15 mouse cellular contexts compared by ENCODE assay signal in genomic region chr9:57806066-57806481, GRCm38 (mm10). TPM values are rescaled to one million over a fixed set of nuclear protein-coding genes. Genes with fewer than 3 reads are reported as not detected.
A peak's percentile ranks its signal among the peaks of the same experiment; 100 is the strongest.
DNase-seq lines count a peak whose midpoint lies in the region; ATAC-seq and TF ChIP-seq lines count a peak whose summit lies in the region.
"Had no signal": no experiment of that assay in that cellular context is flagged by ENCODE, and none has a peak within 500 bp of the region (broad histone marks: within the 10 kb centered on the region; RNA-seq: fewer than 3 reads in every experiment).

No protein-coding gene starts in this region.

- H3K4me3 ChIP-seq in hindbrain, embryonic 10.5 days: no peak overlapping the region
- no peak overlapping the region for H3K4me3 ChIP-seq in hindbrain, postnatal 0 days (ENCODE audit: low read length)
- H3K4me3 ChIP-seq in ES-E14 (ENCODE audit: insufficient read depth in 1 of 2, low read depth in 1 of 2, low read length in 2 of 2, poor library complexity in 1 of 2, severe bottlenecking in 1 of 2): no peak overlapping the region
- no peak overlapping the region for H3K4me3 ChIP-seq in kidney, embryonic 14.5 days (ENCODE audit: low read length)
- no peak overlapping the region for H3K4me3 ChIP-seq in liver, embryonic 15.5 days (replicated peaks)
- H3K4me3 ChIP-seq: forebrain, embryonic 15.5 days; lung, embryonic 15.5 days; midbrain, embryonic 15.5 days; neural tube, embryonic 12.5 days had no signal

- WGBS in hindbrain, embryonic 10.5 days: 39% methylated on average over 1 of the region's 1 CpGs
- 50% methylated on average over 1 of the region's 1 CpGs for WGBS in hindbrain, postnatal 0 days
- 20% methylated on average over 1 of the region's 1 CpGs for WGBS in kidney, embryonic 14.5 days
- 28% methylated on average over 1 of the region's 1 CpGs for WGBS in liver, embryonic 15.5 days (ENCODE audit: insufficient replicate concordance)

- no peak for ATAC-seq in hindbrain, postnatal 0 days
- ATAC-seq in kidney, embryonic 14.5 days (ENCODE audit: low FRiP score, low TSS enrichment): no peak
- ATAC-seq in liver, embryonic 15.5 days (ENCODE audit: insufficient read depth): no peak; the same call in 1 of the 2 replicates
- no peak for ATAC-seq in inflammation-experienced regulatory T-cells, adult 6 months
- no peak for ATAC-seq in frontal cortex, adult (ENCODE audit: low TSS enrichment)
- ATAC-seq: forebrain, embryonic 15.5 days; midbrain, embryonic 15.5 days had no signal

- in situ Hi-C loops in ES-E14 (cut with MboI; ENCODE audit: low sequenced_read_pairs in 2 of 2, unreplicated experiment in 2 of 2): no loop called here

- peaks cover 49% of the 10 kb centered on the region for H3K36me3 ChIP-seq in hindbrain, embryonic 10.5 days
- H3K36me3 ChIP-seq in hindbrain, postnatal 0 days (ENCODE audit: insufficient read depth, low read length): no peaks in the 10 kb centered on the region
- peaks cover 14% of the 10 kb centered on the region; the same call in 1 of the 2 replicates for H3K36me3 ChIP-seq in ES-E14 (ENCODE audit: control insufficient read depth, insufficient read depth, low read length, poor library complexity, severe bottlenecking)
- no peaks in the 10 kb centered on the region for H3K36me3 ChIP-seq in kidney, embryonic 14.5 days (ENCODE audit: control insufficient read depth, insufficient read depth, low read length)
- peaks cover 19% of the 10 kb centered on the region; the same call in 1 of the 2 replicates for H3K36me3 ChIP-seq in liver, embryonic 15.5 days (replicated peaks)
- H3K36me3 ChIP-seq: forebrain, embryonic 15.5 days; lung, embryonic 15.5 days; midbrain, embryonic 15.5 days had no signal

- H3K27ac ChIP-seq in hindbrain, embryonic 10.5 days: peak overlapping the region; percentile 69
- H3K27ac ChIP-seq in hindbrain, postnatal 0 days: no peak overlapping the region
- H3K27ac ChIP-seq in ES-E14 (ENCODE audit: insufficient read depth, low read depth, low read length, poor library complexity, severe bottlenecking): 0 out of 2 replicates have a peak overlapping the region, but pooled peaks have one; percentile 1
- H3K27ac ChIP-seq in kidney, embryonic 14.5 days (ENCODE audit: low read depth, low read length): peak overlapping the region; percentile 48
- 0 out of 2 replicates have a peak overlapping the region, but pooled peaks have one; percentile 5 for H3K27ac ChIP-seq in liver, embryonic 15.5 days (replicated peaks)
- H3K27ac ChIP-seq: forebrain, embryonic 15.5 days; lung, embryonic 15.5 days; midbrain, embryonic 15.5 days; neural tube, embryonic 12.5 days had no signal

- H3K4me2 ChIP-seq in hindbrain, postnatal 0 days (ENCODE audit: low read depth, low read length): no peak overlapping the region
- no peak overlapping the region for H3K4me2 ChIP-seq in kidney, embryonic 14.5 days (replicated peaks; ENCODE audit: low read depth, low read length)
- H3K4me2 ChIP-seq in liver, embryonic 15.5 days: no peak overlapping the region
- H3K4me2 ChIP-seq: forebrain, embryonic 15.5 days; lung, embryonic 15.5 days; midbrain, embryonic 15.5 days; neural tube, embryonic 12.5 days had no signal

- H3K4me1 ChIP-seq in hindbrain, embryonic 10.5 days (replicated peaks): peaks cover 94% of the 10 kb centered on the region
- no peaks in the 10 kb centered on the region for H3K4me1 ChIP-seq in hindbrain, postnatal 0 days (ENCODE audit: insufficient read depth, low read length)
- peaks cover 18 to 27% of the 10 kb centered on the region in 2 experiments for H3K4me1 ChIP-seq in ES-E14 (ENCODE audit: control insufficient read depth in 2 of 2, insufficient read depth in 2 of 2, low read length in 2 of 2, poor library complexity in 1 of 2)
- H3K4me1 ChIP-seq in kidney, embryonic 14.5 days (ENCODE audit: control insufficient read depth, insufficient read depth, low read length): peaks cover 38% of the 10 kb centered on the region
- H3K4me1 ChIP-seq in liver, embryonic 15.5 days (replicated peaks): peaks cover 49% of the 10 kb centered on the region

- no peak for DNase-seq in hindbrain, embryonic 10.5 days (ENCODE audit: low spot score)
- no peak for DNase-seq in hindbrain, postnatal 0 days (ENCODE audit: low spot score)
- DNase-seq in ES-E14 (ENCODE audit: low read depth, low spot score): no peak
- DNase-seq in right cerebral cortex, postnatal 4 days: no peak
- DNase-seq: cerebellum, postnatal 25 days; gastrocnemius, postnatal 36 days; left cerebral cortex, postnatal 4 days had no signal

- H3K9ac ChIP-seq in hindbrain, postnatal 0 days (replicated peaks; ENCODE audit: low read length): no peak overlapping the region
- H3K9ac ChIP-seq in ES-E14 (ENCODE audit: insufficient read depth, low read depth, low read length, poor library complexity, severe bottlenecking): no peak overlapping the region
- no peak overlapping the region for H3K9ac ChIP-seq in kidney, embryonic 14.5 days (ENCODE audit: low read depth, low read length)
- no peak overlapping the region for H3K9ac ChIP-seq in liver, embryonic 15.5 days
- H3K9ac ChIP-seq: forebrain, embryonic 15.5 days; lung, embryonic 15.5 days; midbrain, embryonic 15.5 days; neural tube, embryonic 12.5 days had no signal

- H3K27me3 ChIP-seq in hindbrain, embryonic 10.5 days (ENCODE audit: insufficient read depth, poor library complexity, severe bottlenecking): no peaks in the 10 kb centered on the region
- no peaks in the 10 kb centered on the region for H3K27me3 ChIP-seq in hindbrain, postnatal 0 days (ENCODE audit: insufficient read depth, low read length)
- no peaks in the 10 kb centered on the region for H3K27me3 ChIP-seq in kidney, embryonic 14.5 days (ENCODE audit: control insufficient read depth, insufficient read depth, low read length)
- no peaks in the 10 kb centered on the region for H3K27me3 ChIP-seq in liver, embryonic 15.5 days
- H3K27me3 ChIP-seq: forebrain, embryonic 15.5 days; lung, embryonic 15.5 days; midbrain, embryonic 15.5 days; neural tube, embryonic 12.5 days had no signal

- H3K9me3 ChIP-seq in hindbrain, embryonic 10.5 days: no peaks in the 10 kb centered on the region
- no peaks in the 10 kb centered on the region for H3K9me3 ChIP-seq in hindbrain, postnatal 0 days (ENCODE audit: low read length)
- no peaks in the 10 kb centered on the region for H3K9me3 ChIP-seq in ES-E14 (ENCODE audit: control insufficient read depth, insufficient read depth, low read depth, low read length)
- H3K9me3 ChIP-seq in kidney, embryonic 14.5 days (ENCODE audit: control insufficient read depth, low read length): no peaks in the 10 kb centered on the region
- H3K9me3 ChIP-seq in liver, embryonic 15.5 days (replicated peaks): no peaks in the 10 kb centered on the region
- H3K9me3 ChIP-seq: forebrain, embryonic 15.5 days; lung, embryonic 15.5 days; midbrain, embryonic 15.5 days; neural tube, embryonic 12.5 days had no signal

- no peak for TF ChIP-seq CTCF in hindbrain, postnatal 0 days (IDR thresholded peaks at IDR 0.05; ENCODE audit: low read depth)

TF ChIP-seq in ES-E14, 5 proteins besides CTCF, POLR2A, EP300 and RAD21:
- TF ChIP-seq HCFC1 (IDR thresholded peaks at IDR 0.05; ENCODE audit: borderline replicate concordance, insufficient read depth, low read length) (no peak), MAFK (IDR thresholded peaks at IDR 0.05; ENCODE audit: insufficient read depth, low read depth, low read length) (no peak)

RNA-seq across cellular contexts. Expression of gene Arid3b, which starts 30.5 kb away (rescaled TPM):
- 42.7 and 57.7 TPM in 2 replicates for polyA plus RNA-seq in hindbrain, embryonic 10.5 days (2016; fragmentation: Nextera tagmentation; extraction: Ambion mirVana)
- 7.7 TPM in 2 replicates for total RNA-seq in hindbrain, postnatal 0 days (2014; rRNA removed)
- polyA plus RNA-seq in hindbrain, postnatal 0 days (2015; fragmentation: Nextera tagmentation; extraction: Ambion mirVana): 4.3 and 4.4 TPM in 2 replicates
- 20.3 and 23.4 TPM in 2 replicates for total RNA-seq in ES-E14 (2012; rRNA removed)
- 6.5 and 7.2 TPM in 2 replicates for polyA plus RNA-seq in kidney, embryonic 14.5 days (2014; fragmentation: Nextera tagmentation; extraction: Ambion mirVana)
- polyA plus RNA-seq in liver, embryonic 15.5 days (2015; fragmentation: Nextera tagmentation; extraction: Ambion mirVana): 10.5 and 11.3 TPM in 2 replicates
- polyA plus RNA-seq in inflammation-experienced regulatory T-cells, adult 6 months (2017; shearing (Covaris generic)): 10 to 100 TPM; 12.8 to 26.9 (median 20.9) TPM

RNA-seq across cellular contexts. Expression of gene Clk3, which starts 40.4 kb away (rescaled TPM):
- 90.7 and 105 TPM in 2 replicates for polyA plus RNA-seq in hindbrain, embryonic 10.5 days (2016; fragmentation: Nextera tagmentation; extraction: Ambion mirVana)
- 76.3 and 83.7 TPM in 2 replicates for total RNA-seq in hindbrain, postnatal 0 days (2014; rRNA removed)
- 48.8 and 52.7 TPM in 2 replicates for polyA plus RNA-seq in hindbrain, postnatal 0 days (2015; fragmentation: Nextera tagmentation; extraction: Ambion mirVana)
- total RNA-seq in ES-E14 (2012; rRNA removed): 38.3 and 41.5 TPM in 2 replicates
- polyA plus RNA-seq in kidney, embryonic 14.5 days (2014; fragmentation: Nextera tagmentation; extraction: Ambion mirVana): 61.0 and 69.3 TPM in 2 replicates
- polyA plus RNA-seq in liver, embryonic 15.5 days (2015; fragmentation: Nextera tagmentation; extraction: Ambion mirVana): 105 and 129 TPM in 2 replicates
- 100 to 1,000 TPM in 1 of 3 experiments, 10 to 100 TPM in 2; 75.8 to 110 (median 88.0) TPM for polyA plus RNA-seq in inflammation-experienced regulatory T-cells, adult 6 months (2017; shearing (Covaris generic))
